Mouse (Mus musculus): ENCODE measurements around the gene Kcnn1. TPM values are rescaled to one million over a fixed set of nuclear protein-coding genes. Genes with fewer than 3 reads are reported as not detected.

Kcnn1 gene
- polyA plus RNA-seq, 1 experiment from 2014 or later: 4.1 TPM

- Histone ChIP-seq H3K4me1 (ENCODE audit: control insufficient read depth, insufficient read depth, low read length) (peaks cover 11% of the 10 kb centered on the region), H3K36me3 (ENCODE audit: control insufficient read depth, insufficient read depth) (no peaks in the 10 kb centered on the region), H3K9me3 (replicated peaks; ENCODE audit: control insufficient read depth, low read length) (no peaks in the 10 kb centered on the region), H3K4me3 (ENCODE audit: low read length) (no peak within 1 kb of the TSS), H3K27me3 (ENCODE audit: control insufficient read depth, insufficient read depth, low read length) (peaks cover 8% of the 10 kb centered on the region; the same call in 1 of the 2 replicates), H3K9ac (ENCODE audit: low read length) (no peak within 1 kb of the TSS; the same call in 1 of the 2 replicates), H3K27ac (ENCODE audit: low read length) (no peak within 1 kb of the TSS), H3K4me2 (ENCODE audit: low read depth, low read length) (0 out of 2 replicates have a peak within 1 kb of the TSS, but pooled peaks have one; percentile 4)
- no peak for ATAC-seq (replicated peaks; ENCODE audit: extremely low read depth, insufficient read depth, low FRiP score)
- WGBS: 62% methylated on average over 5 of the region's 5 CpGs
Observed at GRCm38 (mm10) chr8:70808239-70808638, 54.8 kb downstream of the Kcnn1 start, which contains the start of gene Il12rb1. Gene Il12rb1 (plus strand): TSS chr8:70808449.

GRCm38 (mm10) chr8:70807304-70807703 lies 55.8 kb downstream of the Kcnn1 start:
- no peak overlapping the region for H3K4me2 ChIP-seq (ENCODE audit: low read depth, low read length)
- no peak overlapping the region for H3K27ac ChIP-seq (ENCODE audit: low read length)
- H3K4me3 ChIP-seq (ENCODE audit: low read length): no peak overlapping the region
- ATAC-seq (replicated peaks; ENCODE audit: extremely low read depth, insufficient read depth, low FRiP score): no peak
- peaks cover 9% of the 10 kb centered on the region; the same call in 1 of the 2 replicates for H3K27me3 ChIP-seq (ENCODE audit: control insufficient read depth, insufficient read depth, low read length)
- no peaks in the 10 kb centered on the region for H3K9me3 ChIP-seq (replicated peaks; ENCODE audit: control insufficient read depth, low read length)
- H3K4me1 ChIP-seq (ENCODE audit: control insufficient read depth, insufficient read depth, low read length): peaks cover 11% of the 10 kb centered on the region
- H3K36me3 ChIP-seq (ENCODE audit: control insufficient read depth, insufficient read depth): no peaks in the 10 kb centered on the region
- no peak overlapping the region for H3K9ac ChIP-seq (ENCODE audit: low read length)
- WGBS: 39% methylated on average over 1 of the region's 1 CpGs

- H3K27ac ChIP-seq (ENCODE audit: low read length): no peak overlapping the region
- no peak overlapping the region for H3K9ac ChIP-seq (ENCODE audit: low read length)
- no peaks in the 10 kb centered on the region for H3K36me3 ChIP-seq (ENCODE audit: control insufficient read depth, insufficient read depth)
- no peak overlapping the region for H3K4me2 ChIP-seq (ENCODE audit: low read depth, low read length)
- H3K9me3 ChIP-seq (replicated peaks; ENCODE audit: control insufficient read depth, low read length): no peaks in the 10 kb centered on the region
- ATAC-seq (replicated peaks; ENCODE audit: extremely low read depth, insufficient read depth, low FRiP score): no peak
- no peak overlapping the region for H3K4me3 ChIP-seq (ENCODE audit: low read length)
- peaks cover 11% of the 10 kb centered on the region for H3K4me1 ChIP-seq (ENCODE audit: control insufficient read depth, insufficient read depth, low read length)
- peaks cover 10% of the 10 kb centered on the region for H3K27me3 ChIP-seq (ENCODE audit: control insufficient read depth, insufficient read depth, low read length)
- WGBS: 56% methylated on average over 4 of the region's 4 CpGs
Observed at GRCm38 (mm10) chr8:70806541-70806940, 56.5 kb downstream of the Kcnn1 start.

DNA sequence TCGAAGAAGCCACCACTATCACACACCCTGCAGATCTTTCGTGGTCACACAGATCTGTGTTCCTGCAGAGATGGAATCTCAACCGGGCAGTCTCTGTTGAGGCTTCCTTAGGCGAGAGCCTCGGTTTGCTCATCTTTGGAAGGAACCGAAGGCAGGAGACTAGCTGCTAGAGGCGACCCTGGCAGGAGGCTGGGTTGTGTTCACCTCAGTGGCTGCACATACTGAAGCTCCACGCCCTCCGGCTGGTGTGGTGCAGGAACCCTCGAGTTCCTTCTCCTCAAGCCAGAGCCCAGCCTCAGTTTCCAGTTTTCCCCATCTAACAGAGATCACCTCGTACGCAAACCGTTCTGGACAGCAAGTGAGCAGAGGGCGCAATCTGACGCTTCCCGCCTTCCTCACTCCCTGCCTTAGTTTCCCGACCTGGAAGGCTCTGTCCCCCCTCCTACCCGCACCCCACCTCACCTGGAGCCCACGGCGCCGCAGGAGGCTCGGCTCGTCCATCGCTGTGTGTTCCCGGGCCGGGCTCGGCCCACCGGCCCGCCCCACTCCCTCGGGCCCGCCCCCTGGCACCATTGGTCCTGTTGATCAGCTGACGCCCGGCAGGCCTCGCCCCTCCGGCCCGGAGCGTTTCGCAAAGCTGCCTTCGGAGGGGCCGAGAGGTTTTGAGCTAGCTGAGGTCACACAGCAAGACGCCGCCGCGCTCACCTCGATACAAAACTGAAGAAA lies 58.4 kb downstream of the Kcnn1 start, which contains the start of gene Mast3:
Gene Mast3, minus strand, starts transcription at position 574 of the 726 bp plus-strand sequence.
- H3K9me3 ChIP-seq (replicated peaks; ENCODE audit: control insufficient read depth, low read length): no peaks in the 10 kb centered on the region
- ATAC-seq (replicated peaks; ENCODE audit: extremely low read depth, insufficient read depth, low FRiP score): peak; percentile 83
- peak within 1 kb of the TSS; percentile 61 for H3K9ac ChIP-seq (ENCODE audit: low read length)
- peaks cover 11% of the 10 kb centered on the region for H3K4me1 ChIP-seq (ENCODE audit: control insufficient read depth, insufficient read depth, low read length)
- peak within 1 kb of the TSS; percentile 87 for H3K4me2 ChIP-seq (ENCODE audit: low read depth, low read length)
- no peaks in the 10 kb centered on the region for H3K36me3 ChIP-seq (ENCODE audit: control insufficient read depth, insufficient read depth)
- H3K27ac ChIP-seq (ENCODE audit: low read length): no peak within 1 kb of the TSS
- peak within 1 kb of the TSS; percentile 54 for H3K4me3 ChIP-seq (ENCODE audit: low read length)
- H3K27me3 ChIP-seq (ENCODE audit: control insufficient read depth, insufficient read depth, low read length): peaks cover 21% of the 10 kb centered on the region
- 1% methylated on average over 45 of the region's 45 CpGs for WGBS

DNA sequence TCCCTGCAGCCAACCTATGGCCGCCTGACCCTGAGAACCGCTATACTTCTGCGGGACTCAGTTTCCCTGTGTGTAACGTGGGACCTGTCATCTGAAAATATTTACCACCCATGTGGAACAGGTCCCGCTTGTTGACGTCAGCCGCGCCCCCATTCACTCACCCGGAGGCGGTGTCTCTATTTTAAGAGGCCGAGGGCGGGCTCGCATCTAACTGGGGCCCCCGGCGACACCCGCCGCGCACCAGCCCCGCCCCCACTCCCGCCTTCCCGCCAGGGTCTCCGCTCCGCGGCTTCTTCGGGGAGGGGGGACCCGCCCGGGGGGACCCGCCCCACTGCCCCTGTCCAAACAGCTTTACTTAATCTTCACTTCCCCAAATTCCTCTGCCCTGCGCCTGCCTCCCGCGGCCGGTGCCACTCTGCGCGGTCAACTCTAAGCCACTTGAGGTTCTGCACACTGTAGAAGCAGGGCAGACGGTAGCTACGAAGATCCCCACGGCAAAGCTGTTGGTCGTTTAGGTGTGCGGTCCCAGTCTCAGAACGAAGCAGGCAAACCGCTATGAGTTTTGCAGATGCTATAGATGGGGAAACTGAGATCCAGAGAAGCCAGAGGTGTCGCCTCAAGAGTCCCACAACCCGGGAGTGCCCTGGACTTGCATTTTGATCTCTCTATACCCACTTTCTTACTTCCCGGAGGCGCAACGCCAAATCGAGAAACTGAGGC lies 59.1 kb downstream of the Kcnn1 start:
- no peaks in the 10 kb centered on the region for H3K36me3 ChIP-seq (ENCODE audit: control insufficient read depth, insufficient read depth)
- ATAC-seq (replicated peaks; ENCODE audit: extremely low read depth, insufficient read depth, low FRiP score): 0 out of 2 replicates have a peak, but pooled peaks have one; percentile 11
- H3K27ac ChIP-seq (ENCODE audit: low read length): no peak overlapping the region
- H3K4me3 ChIP-seq (ENCODE audit: low read length): peak overlapping the region; percentile 54
- H3K4me1 ChIP-seq (ENCODE audit: control insufficient read depth, insufficient read depth, low read length): peaks cover 11% of the 10 kb centered on the region
- H3K9me3 ChIP-seq (replicated peaks; ENCODE audit: control insufficient read depth, low read length): no peaks in the 10 kb centered on the region
- 2% methylated on average over 46 of the region's 47 CpGs for WGBS
- peaks cover 28% of the 10 kb centered on the region for H3K27me3 ChIP-seq (ENCODE audit: control insufficient read depth, insufficient read depth, low read length)
- peak overlapping the region; percentile 61 for H3K9ac ChIP-seq (ENCODE audit: low read length)
- H3K4me2 ChIP-seq (ENCODE audit: low read depth, low read length): peak overlapping the region; percentile 87

DNA sequence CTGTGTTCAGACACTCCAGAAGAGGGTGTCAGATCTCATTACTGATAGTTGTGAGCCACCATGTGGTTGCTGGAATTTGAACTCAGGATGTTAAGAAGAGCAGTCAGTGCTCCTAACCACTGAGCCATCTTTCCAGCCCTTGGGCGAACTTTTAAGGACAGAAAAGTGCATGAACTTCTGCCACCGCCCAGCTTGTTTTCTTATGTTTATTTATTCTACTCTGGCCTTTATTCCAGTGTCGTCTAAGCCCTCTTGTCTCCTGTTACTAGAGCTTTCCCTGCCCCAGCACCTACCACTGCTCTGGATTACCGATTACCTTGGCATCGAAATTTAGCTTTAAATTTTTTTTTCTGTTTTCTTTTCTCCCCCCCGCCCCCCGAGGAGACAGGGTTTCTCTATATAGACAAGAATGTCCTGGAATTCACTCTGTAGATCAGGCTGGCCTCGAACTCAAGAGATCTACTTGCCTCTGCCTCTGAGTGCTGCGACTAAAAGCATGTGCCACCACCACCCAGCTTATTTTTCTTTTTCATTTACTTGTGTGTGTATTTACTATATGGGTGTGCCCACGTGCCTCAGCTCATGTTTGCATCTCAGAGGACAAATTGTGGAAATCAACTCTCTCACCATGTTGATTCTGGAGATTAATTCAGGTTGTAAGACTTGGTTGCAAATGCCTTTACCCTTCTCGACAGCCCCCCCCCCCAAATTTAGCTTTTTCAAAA lies 60.1 kb downstream of the Kcnn1 start:
- no peak for ATAC-seq (replicated peaks; ENCODE audit: extremely low read depth, insufficient read depth, low FRiP score)
- no peaks in the 10 kb centered on the region for H3K9me3 ChIP-seq (replicated peaks; ENCODE audit: control insufficient read depth, low read length)
- no peak overlapping the region for H3K4me3 ChIP-seq (ENCODE audit: low read length)
- no peak overlapping the region for H3K27ac ChIP-seq (ENCODE audit: low read length)
- H3K4me2 ChIP-seq (ENCODE audit: low read depth, low read length): no peak overlapping the region
- 66% methylated on average over 11 of the region's 11 CpGs for WGBS
- peaks cover 37% of the 10 kb centered on the region for H3K27me3 ChIP-seq (ENCODE audit: control insufficient read depth, insufficient read depth, low read length)
- H3K36me3 ChIP-seq (ENCODE audit: control insufficient read depth, insufficient read depth): no peaks in the 10 kb centered on the region
- no peak overlapping the region for H3K9ac ChIP-seq (ENCODE audit: low read length)
- peaks cover 14% of the 10 kb centered on the region for H3K4me1 ChIP-seq (ENCODE audit: control insufficient read depth, insufficient read depth, low read length)

GRCm38 (mm10) chr8:70801830-70802229 lies 61.2 kb downstream of the Kcnn1 start:
- Histone ChIP-seq H3K9me3 (replicated peaks; ENCODE audit: control insufficient read depth, low read length) (no peaks in the 10 kb centered on the region), H3K4me2 (ENCODE audit: low read depth, low read length) (no peak overlapping the region), H3K27me3 (ENCODE audit: control insufficient read depth, insufficient read depth, low read length) (peaks cover 38% of the 10 kb centered on the region), H3K9ac (ENCODE audit: low read length) (no peak overlapping the region), H3K4me3 (ENCODE audit: low read length) (no peak overlapping the region), H3K4me1 (ENCODE audit: control insufficient read depth, insufficient read depth, low read length) (peaks cover 18% of the 10 kb centered on the region), H3K27ac (ENCODE audit: low read length) (no peak overlapping the region), H3K36me3 (ENCODE audit: control insufficient read depth, insufficient read depth) (no peaks in the 10 kb centered on the region)
- 82% methylated on average over 1 of the region's 1 CpGs for WGBS
- no peak for ATAC-seq (replicated peaks; ENCODE audit: extremely low read depth, insufficient read depth, low FRiP score)

GRCm38 (mm10) chr8:70801156-70801555 lies 61.9 kb downstream of the Kcnn1 start:
- no peaks in the 10 kb centered on the region for H3K9me3 ChIP-seq (replicated peaks; ENCODE audit: control insufficient read depth, low read length)
- no peak overlapping the region for H3K9ac ChIP-seq (ENCODE audit: low read length)
- peaks cover 22% of the 10 kb centered on the region for H3K4me1 ChIP-seq (ENCODE audit: control insufficient read depth, insufficient read depth, low read length)
- peaks cover 38% of the 10 kb centered on the region for H3K27me3 ChIP-seq (ENCODE audit: control insufficient read depth, insufficient read depth, low read length)
- ATAC-seq (replicated peaks; ENCODE audit: extremely low read depth, insufficient read depth, low FRiP score): no peak
- H3K4me3 ChIP-seq (ENCODE audit: low read length): no peak overlapping the region
- H3K4me2 ChIP-seq (ENCODE audit: low read depth, low read length): no peak overlapping the region
- H3K36me3 ChIP-seq (ENCODE audit: control insufficient read depth, insufficient read depth): no peaks in the 10 kb centered on the region
- H3K27ac ChIP-seq (ENCODE audit: low read length): no peak overlapping the region
- WGBS: 17% methylated on average over 15 of the region's 15 CpGs
